Mouse (Mus musculus): Measurements from ENCODE around the gene Nr2e3. TPM values are rescaled to one million over a fixed set of nuclear protein-coding genes. Genes with fewer than 3 reads are reported as not detected.
A peak's percentile ranks its signal among the peaks of the same experiment; 100 is the strongest.
"Not testable (repeated sequence)": the region's sequence is repeated elsewhere in the genome, so short reads cannot be mapped to it uniquely, and the experiment has no call there.

Nr2e3 gene
- polyA plus RNA-seq, 1 experiment from 2014 or later: 1.5 TPM

DNA sequence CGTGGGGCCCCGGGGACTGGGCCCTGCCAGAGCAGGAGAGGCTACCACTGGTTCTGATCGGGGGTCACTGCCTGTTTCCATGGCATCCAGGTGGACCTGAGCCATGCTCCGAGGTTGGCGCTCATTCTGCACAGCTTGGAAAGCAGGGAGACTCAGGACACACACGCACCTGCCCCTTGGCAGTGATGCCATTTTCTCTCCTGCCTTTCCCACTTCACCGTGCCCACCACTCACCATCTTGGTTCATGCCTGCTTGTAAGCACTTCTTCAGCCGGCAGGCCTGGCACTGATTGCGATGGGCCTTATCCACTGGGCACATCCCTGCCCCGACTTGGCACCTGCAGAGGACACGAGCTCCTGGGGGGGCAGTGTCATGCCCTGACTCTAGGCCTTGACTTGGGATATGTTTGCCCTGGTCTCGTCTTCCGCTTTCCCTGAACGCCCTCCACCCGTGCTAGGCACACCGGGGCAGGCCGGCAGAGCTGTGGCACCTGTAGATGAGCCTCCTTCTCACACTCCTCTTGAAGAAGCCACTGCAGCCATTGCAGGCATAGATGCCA lies 11.7 kb downstream of the Nr2e3 start:
- Histone ChIP-seq H3K4me1 (0 out of 2 replicates have a peak, but pooled peaks cover 4% of the 10 kb centered on the region), H3K27ac (no peak overlapping the region), H3K9ac (no peak overlapping the region), H3K4me2 (no peak overlapping the region), H3K36me3 (no peaks in the 10 kb centered on the region), H3K4me3 (replicated peaks) (no peak overlapping the region), H3K27me3 (replicated peaks) (no peaks in the 10 kb centered on the region), H3K9me3 (no peaks in the 10 kb centered on the region)
- ATAC-seq (ENCODE audit: insufficient read depth, low FRiP score, low read depth): no peak
- WGBS: 88% methylated on average over 17 of the region's 17 CpGs

DNA sequence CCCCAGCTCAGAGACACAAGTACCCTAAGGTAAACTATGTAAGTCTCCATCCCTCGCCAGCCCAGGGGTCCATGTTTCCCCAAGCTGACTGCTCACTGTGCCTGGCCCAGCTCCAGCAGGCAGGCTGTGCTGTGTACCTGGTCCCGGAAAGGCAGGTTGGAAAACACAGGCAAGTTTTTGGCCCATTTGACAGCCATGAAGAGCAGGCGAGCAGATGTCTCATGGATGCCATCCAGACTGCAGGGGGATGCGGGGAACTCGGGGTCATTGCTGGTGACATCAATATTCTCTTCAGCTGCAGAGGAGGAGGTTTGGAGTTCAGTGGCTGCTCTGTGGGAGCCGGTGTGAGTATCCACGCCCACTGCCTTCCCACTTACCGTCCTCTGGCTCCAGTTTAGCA lies 12.2 kb downstream of the Nr2e3 start:
- 52% methylated on average over 8 of the region's 8 CpGs for WGBS
- Histone ChIP-seq H3K9ac (no peak overlapping the region), H3K27me3 (replicated peaks) (no peaks in the 10 kb centered on the region), H3K4me3 (replicated peaks) (no peak overlapping the region), H3K36me3 (no peaks in the 10 kb centered on the region), H3K9me3 (no peaks in the 10 kb centered on the region), H3K4me2 (no peak overlapping the region), H3K27ac (no peak overlapping the region), H3K4me1 (0 out of 2 replicates have a peak, but pooled peaks cover 4% of the 10 kb centered on the region)
- ATAC-seq (ENCODE audit: insufficient read depth, low FRiP score, low read depth): no peak

DNA sequence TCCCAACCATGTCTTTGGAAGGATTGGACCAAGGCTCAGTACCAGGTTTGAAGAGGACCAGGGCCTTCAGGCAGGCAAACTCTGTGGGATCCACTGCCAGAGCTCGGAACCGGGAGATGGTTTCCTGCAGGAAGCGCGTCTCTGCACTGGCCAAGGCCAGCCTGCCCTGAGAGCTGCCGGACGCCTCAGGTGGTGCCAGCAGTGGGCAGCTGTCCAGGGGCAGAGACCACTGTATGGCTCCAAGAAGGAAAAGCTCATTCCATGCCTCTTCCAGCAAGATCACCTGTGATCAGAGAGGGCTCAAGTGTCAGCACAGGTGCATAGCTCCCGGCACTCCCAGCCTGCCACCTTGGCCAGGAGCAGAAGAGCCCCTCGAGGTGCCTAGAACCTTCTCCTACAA lies 13.2 kb downstream of the Nr2e3 start:
- H3K9me3 ChIP-seq: no peaks in the 10 kb centered on the region
- H3K4me1 ChIP-seq: 0 out of 2 replicates have a peak, but pooled peaks cover 2% of the 10 kb centered on the region
- no peak overlapping the region for H3K4me3 ChIP-seq (replicated peaks)
- H3K9ac ChIP-seq: no peak overlapping the region
- no peak for ATAC-seq (ENCODE audit: insufficient read depth, low FRiP score, low read depth)
- H3K36me3 ChIP-seq: no peaks in the 10 kb centered on the region
- no peak overlapping the region for H3K27ac ChIP-seq
- WGBS: 77% methylated on average over 8 of the region's 8 CpGs
- no peaks in the 10 kb centered on the region for H3K27me3 ChIP-seq (replicated peaks)
- H3K4me2 ChIP-seq: no peak overlapping the region

DNA sequence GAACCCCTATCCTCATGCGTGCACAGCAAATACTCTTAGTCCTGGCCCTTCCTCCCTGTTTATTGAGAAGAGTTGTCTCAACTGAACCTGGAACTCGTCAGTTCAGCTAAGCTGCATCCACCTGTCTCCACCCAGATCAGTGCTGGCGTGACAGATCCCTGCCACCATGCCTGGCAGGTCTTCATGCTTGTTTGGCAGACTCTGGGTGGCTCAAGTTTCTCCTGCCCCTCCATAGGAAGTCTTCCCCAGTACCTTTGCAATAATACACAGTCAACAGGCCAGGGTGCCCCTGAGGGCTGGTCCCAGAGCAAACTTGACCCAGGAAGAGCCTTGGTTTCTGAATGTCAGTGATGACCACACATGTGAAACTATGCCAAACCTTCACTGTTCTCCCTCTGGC lies 15.2 kb downstream of the Nr2e3 start:
- H3K36me3 ChIP-seq: no peaks in the 10 kb centered on the region
- 0 out of 2 replicates have a peak, but pooled peaks cover 4% of the 10 kb centered on the region for H3K4me1 ChIP-seq
- H3K27ac ChIP-seq: no peak overlapping the region
- no peak overlapping the region for H3K9ac ChIP-seq
- WGBS: 81% methylated on average over 3 of the region's 3 CpGs
- H3K9me3 ChIP-seq: no peaks in the 10 kb centered on the region
- H3K27me3 ChIP-seq (replicated peaks): no peaks in the 10 kb centered on the region
- ATAC-seq (ENCODE audit: insufficient read depth, low FRiP score, low read depth): no peak
- H3K4me2 ChIP-seq: no peak overlapping the region
- H3K4me3 ChIP-seq (replicated peaks): no peak overlapping the region

DNA sequence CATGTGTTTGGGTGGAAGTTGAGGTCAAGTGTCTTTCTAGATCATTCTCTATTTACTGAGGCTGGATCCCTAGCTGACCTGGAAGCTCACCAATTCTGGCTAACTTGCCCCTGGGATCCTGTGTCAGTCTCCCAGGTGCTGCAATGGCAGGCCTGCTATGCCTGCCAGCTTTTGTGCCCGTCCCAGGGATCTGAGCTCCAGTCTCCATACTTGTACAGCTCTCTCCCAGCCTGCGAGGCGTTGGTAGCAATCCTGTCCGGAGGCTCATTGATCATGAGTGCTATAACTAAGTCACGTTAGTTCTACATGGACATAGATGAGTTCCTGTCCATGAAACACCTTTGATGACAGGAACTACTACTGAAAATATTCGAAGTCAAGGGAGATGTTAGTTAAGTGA lies 16.6 kb downstream of the Nr2e3 start:
- H3K9me3 ChIP-seq: no peaks in the 10 kb centered on the region
- H3K27ac ChIP-seq: no peak overlapping the region
- no peak overlapping the region for H3K9ac ChIP-seq
- ATAC-seq (ENCODE audit: insufficient read depth, low FRiP score, low read depth): no peak
- 0 out of 2 replicates have a peak, but pooled peaks cover 4% of the 10 kb centered on the region for H3K4me1 ChIP-seq
- no peaks in the 10 kb centered on the region for H3K36me3 ChIP-seq
- H3K4me2 ChIP-seq: no peak overlapping the region
- H3K4me3 ChIP-seq (replicated peaks): no peak overlapping the region
- WGBS: 88% methylated on average over 6 of the region's 6 CpGs
- H3K27me3 ChIP-seq (replicated peaks): no peaks in the 10 kb centered on the region

DNA sequence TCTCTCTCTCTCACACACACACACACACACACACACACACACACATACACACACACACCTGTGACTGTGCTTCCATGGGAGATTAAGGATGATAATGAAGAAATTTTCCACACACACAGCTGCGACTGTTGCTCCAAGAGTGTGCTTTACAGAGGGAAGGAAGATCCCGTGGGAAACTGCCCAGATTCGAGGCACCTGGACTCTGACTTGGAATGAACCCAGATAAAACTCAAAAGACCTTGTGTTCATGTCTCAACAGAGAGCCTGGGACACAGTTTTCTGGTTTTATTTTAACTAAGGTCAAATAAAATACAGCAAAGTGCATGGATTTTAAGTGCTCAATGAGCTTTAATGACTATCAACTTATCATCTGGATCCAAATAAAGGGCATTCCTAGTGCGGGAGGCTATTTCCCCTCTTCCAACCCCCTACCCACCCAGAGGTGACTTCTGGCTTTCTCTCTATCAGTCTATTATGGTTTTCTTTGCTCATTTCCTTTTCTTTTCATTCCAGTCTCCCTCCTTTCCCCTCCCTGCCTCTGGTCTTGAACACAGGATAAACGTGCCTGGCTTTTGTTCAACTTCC lies 17.9 kb downstream of the Nr2e3 start:
- 0 out of 2 replicates have a peak, but pooled peaks cover 4% of the 10 kb centered on the region for H3K4me1 ChIP-seq
- 31% methylated on average over 5 of the region's 5 CpGs for WGBS
- ATAC-seq (ENCODE audit: insufficient read depth, low FRiP score, low read depth): no peak
- peak overlapping the region; percentile 61; the same call in 1 of the 2 replicates for H3K27ac ChIP-seq
- H3K4me2 ChIP-seq: no peak overlapping the region
- H3K9ac ChIP-seq: no peak overlapping the region
- no peaks in the 10 kb centered on the region for H3K27me3 ChIP-seq (replicated peaks)
- H3K4me3 ChIP-seq (replicated peaks): no peak overlapping the region
- H3K36me3 ChIP-seq: no peaks in the 10 kb centered on the region
- H3K9me3 ChIP-seq: no peaks in the 10 kb centered on the region

DNA sequence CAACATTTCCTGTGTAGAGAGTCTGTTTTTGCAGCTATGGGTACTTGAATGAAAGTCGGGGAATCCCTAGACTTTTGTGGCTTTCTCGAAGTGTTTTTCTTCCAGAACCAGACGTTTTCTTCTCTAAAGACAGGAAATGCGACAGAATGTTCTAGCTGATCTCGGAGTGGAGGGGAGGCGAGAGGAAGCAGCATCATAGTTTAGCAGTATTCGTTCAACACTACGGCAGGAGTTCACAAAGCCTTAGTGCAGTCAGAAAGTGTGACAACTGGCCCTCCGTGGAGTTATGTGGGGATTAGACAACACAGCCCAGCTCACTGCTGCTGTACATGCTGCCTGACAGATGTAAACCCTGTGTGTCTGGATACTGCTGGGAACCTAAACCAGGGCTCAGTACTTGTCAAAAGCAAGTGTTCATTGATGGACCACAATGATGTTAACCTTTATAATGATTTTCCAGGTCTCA lies 18.5 kb downstream of the Nr2e3 start:
- no peaks in the 10 kb centered on the region for H3K27me3 ChIP-seq (replicated peaks)
- no peak overlapping the region for H3K4me3 ChIP-seq (replicated peaks)
- no peaks in the 10 kb centered on the region for H3K9me3 ChIP-seq
- H3K4me1 ChIP-seq: 0 out of 2 replicates have a peak, but pooled peaks cover 4% of the 10 kb centered on the region
- H3K9ac ChIP-seq: no peak overlapping the region
- H3K4me2 ChIP-seq: no peak overlapping the region
- peak overlapping the region; percentile 44; the same call in 1 of the 2 replicates for H3K27ac ChIP-seq
- 40% methylated on average over 9 of the region's 9 CpGs for WGBS
- ATAC-seq (ENCODE audit: insufficient read depth, low FRiP score, low read depth): no peak
- no peaks in the 10 kb centered on the region for H3K36me3 ChIP-seq

DNA sequence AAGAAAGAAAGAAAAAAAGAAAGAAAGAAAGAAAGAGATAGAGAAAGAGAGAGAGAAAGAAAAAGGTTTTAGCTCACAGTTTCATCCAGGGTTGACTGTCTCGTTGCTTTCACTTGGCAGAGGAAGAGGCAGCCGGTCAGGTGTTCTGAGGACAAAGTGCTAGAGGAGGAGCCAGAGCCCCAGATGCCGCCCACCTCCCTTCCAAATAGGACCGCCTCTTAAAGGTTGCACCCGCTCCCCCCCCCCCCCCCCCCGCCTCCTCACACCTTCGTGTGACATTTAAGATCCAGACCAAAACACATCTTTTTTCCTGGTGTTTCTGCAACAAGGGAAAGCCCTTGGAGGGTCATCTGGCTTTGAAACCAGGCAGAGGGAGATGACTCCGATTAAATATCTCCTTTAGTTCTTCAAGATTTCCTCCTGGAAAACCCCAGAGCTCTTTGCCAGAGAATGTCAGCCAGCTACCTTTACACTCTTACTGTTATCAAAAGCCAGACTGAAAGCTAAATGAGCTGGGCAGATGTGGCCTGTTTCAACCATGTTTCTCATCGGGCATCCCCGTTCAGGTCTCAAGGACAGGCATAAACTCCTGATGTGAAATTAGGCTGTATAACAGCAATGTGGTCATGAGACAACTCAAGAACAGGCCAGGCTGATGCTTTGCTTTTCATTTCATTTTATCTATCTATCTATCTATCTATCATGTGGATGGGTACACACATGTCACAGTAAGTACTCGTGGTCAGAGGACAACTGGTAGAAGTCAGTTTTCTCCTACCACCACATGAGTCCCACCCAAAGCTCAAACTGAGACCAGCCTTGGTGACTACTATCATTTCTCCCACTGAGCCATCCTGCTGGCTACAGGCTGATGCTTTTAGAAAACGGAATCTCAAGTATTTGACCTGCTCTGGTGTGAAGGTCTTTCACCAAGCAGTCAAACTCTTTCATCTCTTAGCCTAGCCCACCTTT lies 19.3 kb downstream of the Nr2e3 start:
- Histone ChIP-seq H3K4me1 (0 out of 2 replicates have a peak, but pooled peaks cover 4% of the 10 kb centered on the region), H3K9ac (no peak overlapping the region), H3K9me3 (no peaks in the 10 kb centered on the region), H3K27me3 (replicated peaks) (no peaks in the 10 kb centered on the region), H3K27ac (peak overlapping the region; percentile 44; the same call in 1 of the 2 replicates), H3K36me3 (no peaks in the 10 kb centered on the region), H3K4me3 (replicated peaks) (0 out of 2 replicates have a peak overlapping the region, but pooled peaks have one; percentile 20), H3K4me2 (no peak overlapping the region)
- 64% methylated on average over 12 of the region's 12 CpGs for WGBS
- no peak for ATAC-seq (ENCODE audit: insufficient read depth, low FRiP score, low read depth)

DNA sequence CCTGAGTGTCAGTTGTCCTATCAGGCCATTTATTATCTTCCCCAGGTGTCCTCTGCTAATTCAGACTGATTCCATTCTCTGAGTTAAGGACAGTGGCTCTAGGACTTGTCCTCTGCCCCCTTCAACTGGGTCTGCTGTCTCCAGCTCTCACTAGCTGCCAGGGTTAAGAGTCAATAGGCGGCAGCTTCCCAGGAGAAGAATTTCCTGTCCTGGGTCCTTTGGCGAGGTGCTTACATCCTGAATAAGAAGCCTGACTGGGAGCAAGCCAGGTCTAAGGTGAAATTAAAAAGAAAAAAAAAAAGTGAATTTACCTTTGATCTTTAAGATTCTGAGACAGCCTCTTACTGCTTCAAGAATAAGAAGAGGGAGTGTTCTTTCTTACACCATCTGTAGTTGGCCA lies 20.8 kb downstream of the Nr2e3 start:
- H3K27me3 ChIP-seq (replicated peaks): no peaks in the 10 kb centered on the region
- no peaks in the 10 kb centered on the region for H3K36me3 ChIP-seq
- H3K4me3 ChIP-seq (replicated peaks): peak overlapping the region; percentile 20; the same call in 1 of the 2 replicates
- H3K4me1 ChIP-seq: 0 out of 2 replicates have a peak, but pooled peaks cover 4% of the 10 kb centered on the region
- WGBS: 53% methylated on average over 2 of the region's 2 CpGs
- no peak overlapping the region for H3K27ac ChIP-seq
- no peak for ATAC-seq (ENCODE audit: insufficient read depth, low FRiP score, low read depth)
- H3K9me3 ChIP-seq: no peaks in the 10 kb centered on the region
- H3K4me2 ChIP-seq: 0 out of 2 replicates have a peak overlapping the region, but pooled peaks have one; percentile 0
- no peak overlapping the region for H3K9ac ChIP-seq

DNA sequence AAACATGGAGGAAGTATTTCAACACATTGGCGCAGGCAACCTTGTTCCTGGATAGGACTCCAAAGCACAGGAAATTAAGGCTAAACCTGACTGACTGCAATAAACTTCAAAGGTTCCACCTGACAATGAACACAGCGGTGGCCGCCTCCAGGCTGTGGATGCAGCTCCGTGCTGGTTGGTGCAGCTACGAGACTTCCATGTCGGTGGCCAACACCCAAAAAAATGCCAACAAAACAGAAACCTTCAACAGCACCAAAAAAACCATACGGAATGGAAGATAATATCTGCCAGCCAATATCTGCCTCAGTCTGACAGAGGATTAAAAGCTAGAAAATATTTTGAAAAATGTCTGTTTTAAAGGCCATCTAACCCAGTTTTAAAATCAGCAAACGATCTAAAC lies 21.9 kb downstream of the Nr2e3 start:
- Histone ChIP-seq H3K27me3 (replicated peaks) (no peaks in the 10 kb centered on the region), H3K4me3 (replicated peaks) (no peak overlapping the region), H3K27ac (no peak overlapping the region), H3K36me3 (no peaks in the 10 kb centered on the region), H3K9me3 (no peaks in the 10 kb centered on the region), H3K9ac (no peak overlapping the region), H3K4me1 (0 out of 2 replicates have a peak, but pooled peaks cover 4% of the 10 kb centered on the region), H3K4me2 (no peak overlapping the region)
- ATAC-seq (ENCODE audit: insufficient read depth, low FRiP score, low read depth): no peak
- WGBS: 84% methylated on average over 8 of the region's 8 CpGs

DNA sequence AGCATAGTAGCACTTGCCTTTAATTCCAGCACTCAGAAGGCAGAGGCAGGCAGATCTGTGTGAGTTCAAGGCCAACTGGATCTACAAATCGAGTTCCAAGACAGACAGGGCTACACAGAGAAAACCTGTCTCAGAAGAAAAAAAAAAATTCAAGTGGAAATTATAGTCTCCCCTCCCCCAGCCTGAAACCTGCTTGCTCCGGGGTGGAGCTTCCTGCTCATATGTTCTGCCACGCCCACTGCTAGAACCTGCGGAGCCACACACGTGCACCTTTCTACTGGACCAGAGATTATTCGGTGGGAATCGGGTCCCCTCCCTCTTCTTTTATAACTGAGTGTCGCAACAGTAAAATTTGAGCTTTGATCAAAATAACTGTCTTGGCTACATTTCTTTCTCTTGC lies 24.6 kb downstream of the Nr2e3 start:
- H3K4me3 ChIP-seq (replicated peaks); H3K27me3 ChIP-seq (replicated peaks); H3K27ac ChIP-seq; H3K4me1 ChIP-seq; H3K36me3 ChIP-seq; H3K4me2 ChIP-seq; H3K9me3 ChIP-seq; ATAC-seq (ENCODE audit: insufficient read depth, low FRiP score, low read depth); H3K9ac ChIP-seq: not testable (repeated sequence)
- 70% methylated on average over 8 of the region's 8 CpGs for WGBS
